Mouse (Mus musculus): ENCODE results near the gene Abhd17b.

The Abhd17b gene

GRCm38 (mm10) chr19:21733176-21733575 is 80.2 kb downstream of the Abhd17b start:
- DNase-seq = no peak

GRCm38 (mm10) chr19:21734112-21734511 is 81.1 kb downstream of the Abhd17b start:
- peak; percentile 81 for DNase-seq

Measured in cerebellum, adult 9-10 months (tissue).